Mouse (Mus musculus): ENCODE data around the gene Rad51d. TPM values are rescaled to one million over a fixed set of nuclear protein-coding genes. Genes with fewer than 3 reads are reported as not detected.

Gene Rad51d
- polyA plus RNA-seq, 1 experiment from 2014 or later: 11.7 TPM

DNA sequence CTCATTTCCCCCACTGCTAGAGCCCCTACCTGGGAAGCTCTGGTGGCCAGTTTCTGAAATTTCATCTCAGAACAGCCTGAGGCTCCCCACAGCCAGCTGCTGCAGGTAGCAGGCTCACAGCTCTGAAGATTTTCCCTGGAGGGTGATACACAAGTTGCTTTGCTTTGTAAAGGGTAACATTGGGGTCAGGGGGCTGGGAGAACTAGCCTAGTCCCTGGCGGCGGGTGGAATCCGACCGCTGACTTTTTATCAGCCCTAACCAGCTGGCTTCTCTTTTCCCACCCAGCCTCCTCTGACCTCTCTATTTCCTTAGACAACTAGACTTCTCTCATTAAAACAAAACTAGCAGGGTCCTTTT, 44.4 kb downstream of the Rad51d start:
- Histone ChIP-seq H3K27ac (0 out of 2 replicates have a peak overlapping the region, but pooled peaks have one; percentile 37), H3K27me3 (ENCODE audit: insufficient read depth, low read length) (no peaks in the 10 kb centered on the region), H3K9ac (ENCODE audit: low read depth, low read length) (no peak overlapping the region), H3K36me3 (ENCODE audit: insufficient read depth, low read length) (no peaks in the 10 kb centered on the region; the same call in 1 of the 2 replicates), H3K4me3 (replicated peaks; ENCODE audit: low read depth, low read length) (no peak overlapping the region), H3K4me1 (replicated peaks; ENCODE audit: insufficient read depth, low read length) (peaks cover 38% of the 10 kb centered on the region), H3K9me3 (replicated peaks; ENCODE audit: low read length) (no peaks in the 10 kb centered on the region), H3K4me2 (ENCODE audit: low read length) (peak overlapping the region; percentile 19; the same call in 1 of the 2 replicates)
- TF ChIP-seq CTCF (IDR thresholded peaks at IDR 0.05; ENCODE audit: low read depth): no peak
- 29% methylated on average over 4 of the region's 4 CpGs for WGBS
- DNase-seq (ENCODE audit: low spot score): no peak
- no peak for ATAC-seq (replicated peaks; ENCODE audit: low FRiP score, low read depth)

DNA sequence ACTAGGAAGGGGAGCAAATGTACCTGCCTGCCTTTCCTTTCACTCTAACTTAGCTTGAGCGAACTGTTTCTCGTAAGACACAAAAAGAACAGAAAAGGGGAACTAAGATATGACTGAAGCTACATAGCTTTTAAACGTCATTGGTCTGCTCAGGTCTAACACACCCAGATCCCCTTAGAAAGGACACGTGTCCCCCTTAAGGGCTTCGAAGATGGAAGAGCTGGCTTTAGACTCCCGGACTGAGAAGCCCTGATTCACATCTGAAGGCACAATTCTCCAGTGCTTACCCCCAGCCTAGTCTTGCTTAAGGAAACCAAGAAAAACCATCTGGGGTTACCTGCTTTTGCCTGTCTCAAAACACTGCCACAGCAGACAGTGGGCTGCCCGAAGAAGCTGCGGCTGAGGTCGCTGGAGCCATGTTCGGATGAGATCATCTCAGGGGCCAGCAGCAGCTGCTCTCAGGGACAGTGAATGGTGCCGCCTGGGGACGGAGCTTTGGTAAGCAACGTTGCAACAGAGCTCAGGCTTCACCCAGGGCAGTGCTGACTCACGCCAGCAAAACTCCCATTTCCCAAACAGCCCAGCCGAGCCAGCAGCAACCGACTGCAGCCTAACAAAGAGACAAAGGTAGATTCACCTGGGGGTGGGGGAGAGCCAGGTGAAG, 44.9 kb downstream of the Rad51d start:
- H3K4me3 ChIP-seq (replicated peaks; ENCODE audit: low read depth, low read length): no peak overlapping the region

DNA sequence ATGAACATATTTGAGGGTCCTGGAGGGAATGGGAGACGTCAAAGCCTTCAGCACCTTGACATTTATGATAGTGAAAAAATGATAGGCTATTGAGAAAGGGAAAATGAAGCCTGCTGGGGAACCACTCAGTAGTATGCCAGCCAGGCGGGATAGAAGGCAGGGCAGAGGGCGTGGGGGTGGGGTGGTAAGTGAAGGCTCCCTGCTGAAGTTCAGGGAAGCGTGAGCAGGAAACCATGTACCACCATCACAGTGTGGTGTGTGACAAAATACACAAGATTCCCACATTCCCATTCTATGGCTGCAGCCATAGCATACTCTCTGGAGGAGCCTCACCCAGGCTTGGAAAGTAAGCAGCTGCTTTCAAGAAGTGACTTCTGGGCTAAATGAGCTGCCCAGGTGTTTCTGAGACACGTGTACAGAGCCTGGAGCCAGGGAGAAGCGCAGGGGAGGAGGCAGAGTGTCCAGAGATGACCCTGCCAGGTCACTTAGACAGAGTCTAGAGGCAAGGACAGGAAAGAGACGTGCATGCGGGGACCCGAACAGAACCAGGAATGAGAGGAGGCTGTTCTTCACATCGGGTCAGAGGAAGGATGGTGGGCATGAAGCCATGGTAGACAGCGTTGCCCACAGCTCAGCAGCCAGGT, 45.5 kb downstream of the Rad51d start:
- H3K27me3 ChIP-seq (ENCODE audit: insufficient read depth, low read length): no peaks in the 10 kb centered on the region
- no peak overlapping the region for H3K4me2 ChIP-seq (ENCODE audit: low read length)
- no peak for DNase-seq (ENCODE audit: low spot score)
- H3K4me3 ChIP-seq (replicated peaks; ENCODE audit: low read depth, low read length): no peak overlapping the region
- no peaks in the 10 kb centered on the region; the same call in 1 of the 2 replicates for H3K36me3 ChIP-seq (ENCODE audit: insufficient read depth, low read length)
- H3K9ac ChIP-seq (ENCODE audit: low read depth, low read length): no peak overlapping the region
- no peak for TF ChIP-seq CTCF (IDR thresholded peaks at IDR 0.05; ENCODE audit: low read depth)
- peaks cover 30% of the 10 kb centered on the region for H3K4me1 ChIP-seq (replicated peaks; ENCODE audit: insufficient read depth, low read length)
- H3K9me3 ChIP-seq (replicated peaks; ENCODE audit: low read length): no peaks in the 10 kb centered on the region
- no peak for ATAC-seq (replicated peaks; ENCODE audit: low FRiP score, low read depth)
- 63% methylated on average over 11 of the region's 11 CpGs for WGBS
- peak overlapping the region; percentile 37; the same call in 1 of the 2 replicates for H3K27ac ChIP-seq

More for the DNA sequence above, 44.9 kb downstream of the Rad51d start:
- DNase-seq (ENCODE audit: low spot score): peak; percentile 79
- H3K27me3 ChIP-seq (ENCODE audit: insufficient read depth, low read length): no peaks in the 10 kb centered on the region
- ATAC-seq (replicated peaks; ENCODE audit: low FRiP score, low read depth): peak; percentile 78; the same call in 1 of the 2 replicates
- no peaks in the 10 kb centered on the region for H3K9me3 ChIP-seq (replicated peaks; ENCODE audit: low read length)
- H3K4me1 ChIP-seq (replicated peaks; ENCODE audit: insufficient read depth, low read length): peaks cover 36% of the 10 kb centered on the region
- H3K9ac ChIP-seq (ENCODE audit: low read depth, low read length): peak overlapping the region; percentile 15; the same call in 1 of the 2 replicates
- 33% methylated on average over 16 of the region's 16 CpGs for WGBS
- peak; percentile 37 for TF ChIP-seq CTCF (IDR thresholded peaks at IDR 0.05; ENCODE audit: low read depth)
- H3K27ac ChIP-seq: peak overlapping the region; percentile 37; the same call in 1 of the 2 replicates
- no peaks in the 10 kb centered on the region; the same call in 1 of the 2 replicates for H3K36me3 ChIP-seq (ENCODE audit: insufficient read depth, low read length)
- H3K4me2 ChIP-seq (ENCODE audit: low read length): peak overlapping the region; percentile 19; the same call in 1 of the 2 replicates

DNA sequence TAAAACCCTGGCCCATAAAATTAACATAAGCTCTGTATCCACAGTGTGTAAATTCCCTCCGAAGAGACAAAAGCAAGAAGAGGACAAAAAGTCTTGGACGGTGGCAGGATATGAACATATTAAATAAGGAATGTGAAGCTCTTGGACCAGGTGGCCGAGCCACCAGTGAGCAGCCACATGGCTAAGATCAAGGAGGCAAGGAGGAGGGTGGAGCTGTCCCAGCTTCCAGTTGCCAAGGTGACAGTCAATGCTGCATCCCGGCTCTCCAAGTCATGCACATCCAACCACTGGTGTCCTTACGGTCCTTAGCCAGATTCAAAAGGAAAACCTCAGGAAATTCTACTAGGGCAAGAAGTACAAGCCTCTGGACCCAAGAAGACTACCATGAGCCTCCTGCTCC, 51.9 kb downstream of the Rad51d start:
- Histone ChIP-seq H3K4me1 (replicated peaks; ENCODE audit: insufficient read depth, low read length) (0 out of 2 replicates have a peak, but pooled peaks cover 7% of the 10 kb centered on the region), H3K27me3 (ENCODE audit: insufficient read depth, low read length) (no peaks in the 10 kb centered on the region), H3K9ac (ENCODE audit: low read depth, low read length) (no peak overlapping the region), H3K27ac (0 out of 2 replicates have a peak overlapping the region, but pooled peaks have one; percentile 31), H3K36me3 (ENCODE audit: insufficient read depth, low read length) (no peaks in the 10 kb centered on the region; the same call in 1 of the 2 replicates), H3K9me3 (replicated peaks; ENCODE audit: low read length) (no peaks in the 10 kb centered on the region), H3K4me3 (replicated peaks; ENCODE audit: low read depth, low read length) (no peak overlapping the region), H3K4me2 (ENCODE audit: low read length) (no peak overlapping the region)
- no peak for TF ChIP-seq CTCF (IDR thresholded peaks at IDR 0.05; ENCODE audit: low read depth)
- 34% methylated on average over 5 of the region's 5 CpGs for WGBS
- DNase-seq (ENCODE audit: low spot score) (no peak), ATAC-seq (replicated peaks; ENCODE audit: low FRiP score, low read depth) (no peak)

DNA sequence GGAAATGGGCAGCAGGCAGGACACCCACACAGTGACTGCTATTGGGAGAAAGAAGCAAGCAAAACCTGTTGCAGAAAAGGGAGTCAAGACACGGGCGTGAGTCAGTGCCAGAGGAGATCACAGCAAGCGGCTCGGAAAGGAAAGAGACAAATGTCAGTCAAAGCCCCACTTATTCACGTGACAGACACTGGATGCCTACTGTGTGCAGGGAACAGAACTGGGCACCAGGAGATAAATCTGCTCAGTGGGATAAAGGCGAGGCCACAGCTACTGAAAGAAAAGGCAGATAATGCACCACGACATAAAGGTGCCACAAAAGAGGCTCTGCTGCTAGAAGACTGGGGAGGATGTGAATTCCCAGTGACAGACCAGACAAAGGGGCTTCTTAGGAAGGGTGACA, 52.6 kb downstream of the Rad51d start:
- Histone ChIP-seq H3K4me1 (replicated peaks; ENCODE audit: insufficient read depth, low read length) (0 out of 2 replicates have a peak, but pooled peaks cover 7% of the 10 kb centered on the region), H3K27ac (0 out of 2 replicates have a peak overlapping the region, but pooled peaks have one; percentile 31), H3K4me3 (replicated peaks; ENCODE audit: low read depth, low read length) (no peak overlapping the region), H3K9me3 (replicated peaks; ENCODE audit: low read length) (no peaks in the 10 kb centered on the region), H3K36me3 (ENCODE audit: insufficient read depth, low read length) (no peaks in the 10 kb centered on the region), H3K9ac (ENCODE audit: low read depth, low read length) (no peak overlapping the region), H3K4me2 (ENCODE audit: low read length) (no peak overlapping the region), H3K27me3 (ENCODE audit: insufficient read depth, low read length) (no peaks in the 10 kb centered on the region)
- DNase-seq (ENCODE audit: low spot score): no peak
- no peak for ATAC-seq (replicated peaks; ENCODE audit: low FRiP score, low read depth)
- TF ChIP-seq CTCF (IDR thresholded peaks at IDR 0.05; ENCODE audit: low read depth): no peak
- 59% methylated on average over 7 of the region's 7 CpGs for WGBS

DNA sequence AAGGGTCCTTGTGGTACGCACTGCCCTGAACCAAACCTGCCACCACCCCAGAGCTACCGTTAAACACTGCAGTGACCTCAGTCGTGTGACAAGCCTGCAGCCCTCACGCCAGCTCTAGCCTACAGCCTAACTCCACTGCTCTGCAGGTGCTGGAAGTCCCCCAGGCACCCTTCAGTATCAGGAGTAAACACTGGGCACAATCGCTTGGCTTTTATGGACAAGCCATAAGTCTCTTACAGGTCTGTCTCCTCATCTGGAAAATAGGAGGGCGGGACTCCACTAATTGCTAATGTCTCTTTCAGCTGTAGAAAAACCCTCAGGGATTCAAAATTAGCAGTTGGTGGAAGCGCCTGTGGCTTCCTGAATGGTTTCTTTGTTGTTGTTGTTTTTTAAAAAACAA, 53.2 kb downstream of the Rad51d start:
- Histone ChIP-seq H3K9ac (ENCODE audit: low read depth, low read length) (no peak overlapping the region), H3K4me1 (replicated peaks; ENCODE audit: insufficient read depth, low read length) (0 out of 2 replicates have a peak, but pooled peaks cover 7% of the 10 kb centered on the region), H3K4me3 (replicated peaks; ENCODE audit: low read depth, low read length) (no peak overlapping the region), H3K9me3 (replicated peaks; ENCODE audit: low read length) (no peaks in the 10 kb centered on the region), H3K27ac (peak overlapping the region; percentile 50; the same call in 1 of the 2 replicates), H3K36me3 (ENCODE audit: insufficient read depth, low read length) (no peaks in the 10 kb centered on the region), H3K27me3 (ENCODE audit: insufficient read depth, low read length) (no peaks in the 10 kb centered on the region), H3K4me2 (ENCODE audit: low read length) (no peak overlapping the region)
- TF ChIP-seq CTCF (IDR thresholded peaks at IDR 0.05; ENCODE audit: low read depth): no peak
- DNase-seq (ENCODE audit: low spot score) (no peak), ATAC-seq (replicated peaks; ENCODE audit: low FRiP score, low read depth) (peak; percentile 43; the same call in 1 of the 2 replicates)
- 31% methylated on average over 7 of the region's 7 CpGs for WGBS
